ENCODE assay signal across 19 mouse cellular contexts in the genomic region with DNA sequence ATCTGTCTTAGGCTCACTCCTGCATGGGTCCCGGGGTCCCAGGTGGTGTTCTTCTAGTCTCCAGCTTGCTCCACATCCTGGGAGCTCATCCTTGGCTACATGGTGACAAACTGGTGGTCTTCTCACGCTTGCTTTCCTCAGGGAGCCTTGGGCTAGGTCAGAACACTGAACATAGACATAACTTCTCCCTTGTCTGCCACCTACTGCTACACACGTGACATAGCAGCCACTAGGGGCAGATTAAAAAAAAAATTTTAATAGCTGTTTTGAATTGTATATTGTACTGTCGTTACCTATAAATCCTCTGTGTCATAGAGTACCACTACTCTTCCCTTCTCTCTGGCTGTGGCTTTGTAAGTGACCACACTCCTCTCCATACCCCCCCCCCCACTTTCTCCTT. TPM values are rescaled to one million over a fixed set of nuclear protein-coding genes. Genes with fewer than 3 reads are reported as not detected.
DNase-seq lines count a peak whose midpoint lies in the region; ATAC-seq and TF ChIP-seq lines count a peak whose summit lies in the region.
"Had no signal": no experiment of that assay in that cellular context is flagged by ENCODE, and none has a peak within 500 bp of the region (broad histone marks: within the 10 kb centered on the region; RNA-seq: fewer than 3 reads in every experiment).

No protein-coding gene starts in this region.

- intact Hi-C loops in heart, adult 2 months (cut with DNase I) = no loop called here
- intact Hi-C loops in heart, postnatal 25 days (cut with DNase I) = no loop called here

- WGBS in heart, adult 2 months = 34% methylated on average over 4 of the region's 4 CpGs
- WGBS in midbrain, embryonic 14.5 days = 49% methylated on average over 4 of the region's 4 CpGs
- WGBS in midbrain, embryonic 13.5 days = 51% methylated on average over 4 of the region's 4 CpGs

- H3K9me3 ChIP-seq in midbrain, embryonic 14.5 days (ENCODE audit: control insufficient read depth, low read length) = no peaks in the 10 kb centered on the region
- no peaks in the 10 kb centered on the region for H3K9me3 ChIP-seq in midbrain, embryonic 13.5 days
- H3K9me3 ChIP-seq: forebrain, embryonic 12.5 days had no signal

- H3K4me1 ChIP-seq in heart, adult 2 months (ENCODE audit: control insufficient read depth, insufficient read depth, low read length) = no peaks in the 10 kb centered on the region; the same call in 1 of the 2 replicates
- H3K4me1 ChIP-seq in midbrain, embryonic 14.5 days (ENCODE audit: control insufficient read depth, insufficient read depth, low read length) = no peaks in the 10 kb centered on the region
- H3K4me1 ChIP-seq in midbrain, embryonic 13.5 days (replicated peaks) = no peaks in the 10 kb centered on the region
- H3K4me1 ChIP-seq: forebrain, embryonic 12.5 days had no signal

- no peak overlapping the region for H3K9ac ChIP-seq in heart, adult 2 months (ENCODE audit: low read depth, low read length)
- no peak overlapping the region for H3K9ac ChIP-seq in midbrain, embryonic 14.5 days (replicated peaks; ENCODE audit: low read length)
- H3K9ac ChIP-seq in midbrain, embryonic 13.5 days (replicated peaks) = no peak overlapping the region
- H3K9ac ChIP-seq: forebrain, embryonic 12.5 days had no signal

- no peaks in the 10 kb centered on the region for H3K36me3 ChIP-seq in heart, adult 2 months (ENCODE audit: control insufficient read depth, insufficient read depth, low read length)
- no peaks in the 10 kb centered on the region for H3K36me3 ChIP-seq in midbrain, embryonic 14.5 days (ENCODE audit: control insufficient read depth, insufficient read depth, low read length)
- no peaks in the 10 kb centered on the region for H3K36me3 ChIP-seq in midbrain, embryonic 13.5 days
- H3K36me3 ChIP-seq: forebrain, embryonic 12.5 days had no signal

- no peak overlapping the region for H3K4me2 ChIP-seq in midbrain, embryonic 14.5 days (ENCODE audit: low read length)
- no peak overlapping the region for H3K4me2 ChIP-seq in midbrain, embryonic 13.5 days (replicated peaks)
- H3K4me2 ChIP-seq: forebrain, embryonic 12.5 days; midbrain, embryonic 11.5 days had no signal

- no peak for TF ChIP-seq EP300 in heart, adult 2 months (IDR thresholded peaks at IDR 0.05; ENCODE audit: insufficient read depth, low read depth, low read length)

- TF ChIP-seq CTCF in heart, adult 2 months (IDR thresholded peaks at IDR 0.05) = peak; percentile 58
- no peak; the same call in 1 of the 2 replicates for TF ChIP-seq CTCF in brain, embryonic 14.5 days (IDR thresholded peaks at IDR 0.05; ENCODE audit: borderline replicate concordance, extremely low read depth, insufficient read depth, insufficient read length)

- no peak for DNase-seq in heart, adult 2 months
- DNase-seq in heart, postnatal 25 days (ENCODE audit: low spot score) = no peak
- peak; percentile 7 for DNase-seq in midbrain, embryonic 14.5 days
- peak; percentile 10 for DNase-seq in brain, embryonic 14.5 days (ENCODE audit: low read depth)
- DNase-seq in left cerebral cortex, adult 18-20 months (ENCODE audit: low spot score in 2 of 2) = no peak
- no peak for DNase-seq in urinary bladder, adult 18-20 months (ENCODE audit: low spot score in 2 of 2)
- DNase-seq: cerebellum, postnatal 36 days; gastrocnemius, postnatal 25 days; left cerebral cortex, postnatal 4 days; lung, adult 18-20 months; thymus, adult 18-20 months had no signal

- no peak for ATAC-seq in midbrain, embryonic 14.5 days (ENCODE audit: low FRiP score, low TSS enrichment)
- ATAC-seq in midbrain, embryonic 13.5 days = no peak

- TF ChIP-seq POLR2A in heart, adult 2 months (IDR thresholded peaks at IDR 0.05; ENCODE audit: insufficient read depth, low read depth, low read length) = no peak
- no peak for TF ChIP-seq POLR2A in brain, embryonic 14.5 days (IDR thresholded peaks at IDR 0.05; ENCODE audit: borderline replicate concordance, extremely low read depth, insufficient read depth, insufficient read length, poor library complexity, severe bottlenecking)

- H3K4me3 ChIP-seq in heart, adult 2 months = no peak overlapping the region
- no peak overlapping the region for H3K4me3 ChIP-seq in midbrain, embryonic 14.5 days (replicated peaks; ENCODE audit: low read depth, low read length)
- H3K4me3 ChIP-seq in midbrain, embryonic 13.5 days (replicated peaks) = no peak overlapping the region
- H3K4me3 ChIP-seq: forebrain, embryonic 12.5 days had no signal

- H3K27me3 ChIP-seq in heart, adult 2 months (ENCODE audit: control insufficient read depth, insufficient read depth, low read length) = no peaks in the 10 kb centered on the region
- no peaks in the 10 kb centered on the region for H3K27me3 ChIP-seq in midbrain, embryonic 14.5 days (ENCODE audit: control insufficient read depth, insufficient read depth, low read length)
- H3K27me3 ChIP-seq in midbrain, embryonic 13.5 days = no peaks in the 10 kb centered on the region
- H3K27me3 ChIP-seq: forebrain, embryonic 12.5 days had no signal

- H3K27ac ChIP-seq in heart, adult 2 months = no peak overlapping the region
- H3K27ac ChIP-seq in midbrain, embryonic 14.5 days (replicated peaks; ENCODE audit: low read depth, low read length) = no peak overlapping the region
- no peak overlapping the region for H3K27ac ChIP-seq in midbrain, embryonic 13.5 days
- H3K27ac ChIP-seq: forebrain, embryonic 12.5 days had no signal

- no peaks in the 10 kb centered on the region for H3K79me2 ChIP-seq in heart, adult 2 months (replicated peaks; ENCODE audit: control insufficient read depth, insufficient read depth, low read length)

RNA-seq across cellular contexts. Expression of gene Olfr223, which starts 3.0 kb away (rescaled TPM):
- total RNA-seq in heart, adult 2 months (2021) = not detected
- polyA plus RNA-seq in heart, adult 2 months (2012; rRNA removed) = not detected in 2 replicates
- total RNA-seq in heart, postnatal 25 days (2021) = not detected
- not detected in 2 replicates for polyA plus RNA-seq in midbrain, embryonic 14.5 days (2014; fragmentation: Nextera tagmentation; extraction: Ambion mirVana)
- polyA plus RNA-seq in midbrain, embryonic 13.5 days (2015; fragmentation: Nextera tagmentation; extraction: Ambion mirVana) = not detected in 2 replicates
- not detected in 2 replicates for polyA plus RNA-seq in brain, embryonic 14.5 days (2012; rRNA removed)
- total RNA-seq in left cerebral cortex, adult 18-20 months (2021) = not detected
- total RNA-seq: gastrocnemius, postnatal 25 days; heart, postnatal 10 days; layer of hippocampus, adult 18-20 months; left cerebral cortex, postnatal 4 days had no signal
- polyA plus RNA-seq: forebrain, embryonic 12.5 days; intestine, embryonic 14.5 days; midbrain, embryonic 11.5 days; neural tube, embryonic 11.5 days; spleen, adult 2 months had no signal

RNA-seq across cellular contexts. Expression of gene Olfr222, which starts 20.1 kb away (rescaled TPM):
- not detected for total RNA-seq in heart, adult 2 months (2021)
- polyA plus RNA-seq in heart, adult 2 months (2012; rRNA removed) = not detected in 2 replicates
- not detected for total RNA-seq in heart, postnatal 25 days (2021)
- not detected in 2 replicates for polyA plus RNA-seq in midbrain, embryonic 14.5 days (2014; fragmentation: Nextera tagmentation; extraction: Ambion mirVana)
- not detected in 2 replicates for polyA plus RNA-seq in midbrain, embryonic 13.5 days (2015; fragmentation: Nextera tagmentation; extraction: Ambion mirVana)
- polyA plus RNA-seq in brain, embryonic 14.5 days (2012; rRNA removed) = not detected in 2 replicates
- not detected for total RNA-seq in left cerebral cortex, adult 18-20 months (2021)
- total RNA-seq: gastrocnemius, postnatal 25 days; heart, postnatal 10 days; layer of hippocampus, adult 18-20 months; left cerebral cortex, postnatal 4 days had no signal
- polyA plus RNA-seq: forebrain, embryonic 12.5 days; intestine, embryonic 14.5 days; midbrain, embryonic 11.5 days; neural tube, embryonic 11.5 days; spleen, adult 2 months had no signal

RNA-seq across cellular contexts. Expression of gene Nlrp3, which starts 54.7 kb away (rescaled TPM):
- under 1 TPM; 0.45 to 0.55 TPM for total RNA-seq in heart, adult 2 months (2021)
- 0.33 and 0.38 TPM in 2 replicates for polyA plus RNA-seq in heart, adult 2 months (2012; rRNA removed)
- total RNA-seq in heart, postnatal 25 days (2021) = under 1 TPM; 0.44 to 0.59 TPM
- 0.35 TPM in 1 of 2 replicates, not detected in the other for polyA plus RNA-seq in midbrain, embryonic 14.5 days (2014; fragmentation: Nextera tagmentation; extraction: Ambion mirVana)
- polyA plus RNA-seq in midbrain, embryonic 13.5 days (2015; fragmentation: Nextera tagmentation; extraction: Ambion mirVana) = 0.04 and 0.21 TPM in 2 replicates
- 0.24 and 0.33 TPM in 2 replicates for polyA plus RNA-seq in brain, embryonic 14.5 days (2012; rRNA removed)
- total RNA-seq in left cerebral cortex, adult 18-20 months (2021) = 1 to 10 TPM; 1.0 to 1.1 TPM
- polyA plus RNA-seq: forebrain, embryonic 12.5 days; midbrain, embryonic 11.5 days had no signal

Comparison
In these comparisons a context has a peak if more than half of its experiments do, and no peak if none do; other contexts are left out.
1. DNase-seq: peak in midbrain, embryonic 14.5 days (single experiment) and brain, embryonic 14.5 days (single experiment); none in heart, adult 2 months (0 of 2), heart, postnatal 25 days (single experiment), left cerebral cortex, adult 18-20 months (0 of 2) and urinary bladder, adult 18-20 months (0 of 2).